Mouse (Mus musculus) 416B (cell line): ENCODE data around the gene Nav2.

Experiments used
- DNase-seq: peaks from one replicate; pipeline ENCODE4 v3.0.0; 2011; ENCODE audit warnings: low read depth

Nav2 gene

DNA sequence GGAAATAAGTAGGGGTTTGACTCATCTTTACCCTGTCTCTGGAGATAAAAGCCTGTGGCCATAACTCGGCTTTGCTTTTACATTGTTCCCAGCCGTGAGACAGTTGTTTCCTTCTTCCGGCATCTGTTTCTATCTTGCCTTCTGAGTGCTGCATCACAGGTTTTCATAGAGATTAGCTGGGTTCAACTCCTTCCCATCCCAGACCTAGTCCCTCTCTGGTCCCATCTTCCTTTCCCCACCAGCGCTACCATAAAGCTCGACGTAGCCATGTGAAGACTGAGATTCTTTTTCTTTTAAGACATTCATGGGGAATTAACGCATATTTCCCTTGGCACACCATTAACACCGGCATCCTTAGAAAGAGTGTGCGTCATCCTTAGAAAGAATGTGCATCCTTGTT, 613.5 kb downstream of the Nav2 start:
- no peak for DNase-seq

DNA sequence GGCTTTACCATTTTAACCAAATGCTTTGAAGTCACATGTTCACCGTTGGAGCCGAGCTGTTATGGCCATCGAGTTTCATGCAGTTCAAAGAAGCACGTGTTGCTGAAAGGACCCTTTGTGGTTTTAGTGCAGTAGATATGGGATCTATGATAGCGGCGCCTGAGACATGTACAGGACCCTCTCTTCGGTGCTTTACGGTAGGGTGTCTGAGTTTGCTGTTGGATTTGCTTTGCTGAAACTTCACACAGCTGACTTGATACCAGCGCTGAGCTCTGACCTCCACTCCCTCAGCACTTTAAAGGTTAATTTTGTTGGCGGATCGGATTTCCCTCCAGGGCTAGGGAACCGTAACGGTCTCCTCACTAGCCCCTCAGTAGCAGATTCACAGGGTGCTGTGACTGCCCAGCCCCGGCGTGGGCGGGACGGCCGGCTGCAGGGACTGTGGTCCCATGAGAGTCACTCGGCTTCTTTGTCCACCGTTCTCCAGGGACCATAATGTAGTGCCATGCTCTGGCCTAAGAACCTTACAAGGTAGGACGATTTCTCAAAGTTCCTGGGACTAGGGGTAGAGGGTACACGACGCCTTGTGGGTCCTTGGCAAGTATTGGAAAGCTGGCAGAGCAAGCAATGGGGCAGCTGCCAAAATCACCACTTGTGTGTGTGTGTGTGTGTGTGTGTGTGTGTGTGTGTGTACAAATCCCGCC, 614.0 kb downstream of the Nav2 start:
- no peak for DNase-seq

DNA sequence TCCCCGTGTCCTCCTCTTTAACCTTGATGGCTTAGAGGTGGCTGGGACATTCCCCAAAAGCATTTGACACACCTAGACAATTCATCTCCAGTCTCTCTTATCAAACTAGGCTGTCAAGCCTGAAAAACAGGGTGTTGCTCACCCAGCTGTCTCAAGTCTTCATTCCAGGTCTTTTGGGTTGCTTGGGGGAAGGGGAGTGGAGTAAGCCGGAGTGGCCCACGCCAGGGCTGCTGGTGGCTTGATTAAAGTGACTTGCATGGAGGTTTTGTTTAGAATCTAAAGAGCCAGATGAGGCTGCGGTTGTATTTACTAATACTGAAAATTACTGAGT, 614.6 kb downstream of the Nav2 start:
- no peak for DNase-seq

DNA sequence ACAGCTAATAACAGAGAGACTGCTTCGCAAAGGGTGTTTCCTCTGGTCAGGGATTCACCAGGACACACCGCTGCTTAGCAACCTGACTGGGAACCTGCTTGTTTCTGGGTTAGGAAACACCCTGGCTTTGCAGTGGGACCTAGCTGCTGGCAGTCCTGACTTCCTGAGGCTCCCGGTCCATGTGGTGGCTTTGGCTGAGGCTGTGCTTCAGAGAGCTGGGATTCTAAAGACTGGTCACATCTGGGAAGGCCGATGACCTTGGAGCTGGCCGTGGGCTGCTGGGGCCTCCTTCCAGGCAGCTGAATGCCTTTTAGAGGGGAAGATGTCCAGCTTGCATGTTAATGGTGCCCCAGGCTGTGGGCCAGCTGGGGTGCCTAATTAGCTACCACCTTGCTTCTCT, 615.2 kb downstream of the Nav2 start:
- DNase-seq: no peak

DNA sequence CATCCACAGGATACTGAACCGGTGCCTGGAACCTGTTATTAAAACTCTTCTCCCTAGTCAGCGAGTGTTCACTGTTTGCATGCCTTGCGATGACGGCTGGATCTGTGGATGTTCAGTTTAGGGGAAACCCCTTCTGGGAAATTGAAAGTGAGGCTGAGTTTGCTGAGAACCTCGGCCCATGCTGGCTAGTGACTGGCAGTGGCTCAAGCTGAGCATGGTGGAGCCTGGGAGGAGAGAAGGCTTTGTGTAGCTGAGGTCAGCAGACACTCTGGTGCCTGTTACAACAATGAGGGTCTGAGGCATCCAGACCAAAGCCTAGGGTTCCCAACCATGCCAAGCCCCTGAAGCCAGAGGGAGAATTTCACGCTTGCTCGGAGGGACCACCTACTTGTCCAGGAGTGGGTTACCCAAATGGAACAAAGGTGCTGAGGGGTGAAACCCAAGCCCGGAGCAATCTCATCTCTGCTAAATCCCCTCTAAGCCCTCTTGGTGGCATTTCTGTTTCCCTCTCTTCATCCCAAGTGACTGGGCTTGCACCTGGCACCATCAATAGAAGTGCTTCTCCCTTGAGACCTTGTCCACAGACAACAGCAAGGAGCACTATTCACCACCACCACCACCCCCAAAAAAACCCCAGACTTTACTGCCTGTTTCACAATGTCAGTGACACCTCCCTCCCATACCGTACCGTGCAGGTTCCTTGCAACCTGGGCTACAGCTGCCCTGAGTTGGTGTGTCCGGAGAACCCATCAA, 617.0 kb downstream of the Nav2 start:
- no peak for DNase-seq

DNA sequence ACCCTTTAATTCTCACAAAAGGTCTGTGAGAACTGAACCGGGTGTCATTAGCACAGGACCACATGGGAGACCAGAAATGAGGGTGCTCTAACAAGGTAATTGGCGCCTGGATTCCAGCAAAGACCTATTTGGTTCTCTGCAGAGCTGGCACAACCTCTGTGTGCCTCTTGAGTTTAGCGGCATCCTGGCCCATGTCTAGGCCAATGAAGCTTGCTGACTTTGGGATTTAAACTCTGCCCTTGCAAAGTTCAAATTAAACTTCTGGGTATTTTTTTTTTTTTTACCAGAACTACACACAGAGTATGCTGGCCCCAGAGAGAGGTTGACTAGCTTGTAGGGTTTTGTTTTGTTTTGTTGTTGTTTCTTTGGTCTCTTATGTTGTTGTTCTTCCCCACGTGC, 617.6 kb downstream of the Nav2 start:
- DNase-seq: no peak

DNA sequence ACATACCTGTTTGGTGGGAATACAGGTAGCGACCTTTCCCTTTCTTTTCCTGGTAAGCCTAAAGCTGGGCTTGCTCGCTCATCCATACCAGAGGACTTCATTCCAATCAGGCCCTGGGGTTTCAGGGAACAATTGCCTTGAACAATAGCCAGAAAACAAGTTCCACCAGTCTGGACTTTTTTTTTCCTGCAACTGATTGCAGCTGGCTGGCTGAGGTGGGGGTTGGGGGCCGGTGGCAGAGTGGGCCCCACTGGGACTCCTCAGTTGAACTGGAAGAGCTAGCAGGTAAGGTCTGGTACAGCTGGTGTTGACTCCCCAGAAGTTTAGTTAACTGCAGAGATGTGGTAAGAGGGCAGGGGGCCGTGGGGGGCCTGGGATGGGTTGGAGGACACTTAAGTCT, 619.0 kb downstream of the Nav2 start:
- no peak for DNase-seq

DNA sequence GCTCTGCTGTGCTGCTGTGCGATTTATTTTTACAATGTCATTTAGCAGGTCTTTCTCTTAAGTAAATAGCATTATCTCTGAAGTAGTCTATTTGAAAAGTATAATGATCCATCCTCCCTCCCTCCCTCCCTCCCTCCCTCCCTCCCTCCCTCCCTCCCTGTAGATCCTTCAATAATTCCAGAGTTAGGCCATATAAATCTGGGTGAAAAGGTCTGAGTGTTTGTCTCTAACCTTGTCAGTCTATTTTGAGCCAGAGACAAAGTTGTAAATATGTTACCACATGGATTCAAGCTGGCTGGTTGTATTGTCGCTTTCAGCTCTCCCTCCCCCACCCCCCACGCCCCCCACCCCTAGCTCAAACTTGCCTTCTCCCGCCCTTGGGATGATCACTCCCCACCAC, 619.4 kb downstream of the Nav2 start:
- no peak for DNase-seq

DNA sequence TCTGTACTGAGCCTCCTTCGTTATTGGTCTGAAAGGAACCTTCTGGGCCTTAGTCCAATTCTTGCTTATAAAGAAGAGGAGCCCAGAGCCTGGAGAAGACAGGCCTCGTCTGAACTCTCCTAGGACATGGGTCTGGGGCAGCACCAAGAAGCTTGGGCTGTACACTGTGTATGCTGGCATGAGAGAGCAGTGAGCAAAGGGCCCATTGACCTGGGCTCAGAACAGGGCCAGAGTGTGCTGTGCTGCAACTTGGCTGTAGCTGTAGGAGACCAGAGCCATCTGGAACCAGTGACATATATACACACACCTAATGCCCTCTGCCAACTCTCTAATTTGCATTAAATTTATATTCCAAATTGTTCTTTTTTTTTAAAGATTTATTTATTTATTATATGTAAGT, 621.0 kb downstream of the Nav2 start:
- no peak for DNase-seq

DNA sequence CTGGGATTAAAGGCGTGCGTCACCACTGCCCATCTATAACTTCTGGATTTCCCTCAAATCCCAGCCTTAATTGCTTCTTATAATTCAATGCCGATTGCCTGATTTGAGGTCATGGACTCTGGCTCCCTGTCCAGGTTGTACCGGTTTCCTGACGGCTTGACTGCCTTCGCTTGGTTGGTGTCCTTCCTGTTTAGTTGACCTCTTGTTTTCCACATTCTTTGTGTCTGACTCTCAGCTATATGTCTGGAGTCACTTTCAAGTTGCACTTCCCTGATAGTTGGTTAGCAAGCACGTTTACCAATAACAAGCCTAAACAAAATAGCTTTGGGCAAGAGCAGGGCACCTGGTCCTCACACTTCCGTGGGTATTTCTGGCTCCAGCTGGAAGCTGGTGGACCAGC, 625.1 kb downstream of the Nav2 start:
- DNase-seq: no peak

DNA sequence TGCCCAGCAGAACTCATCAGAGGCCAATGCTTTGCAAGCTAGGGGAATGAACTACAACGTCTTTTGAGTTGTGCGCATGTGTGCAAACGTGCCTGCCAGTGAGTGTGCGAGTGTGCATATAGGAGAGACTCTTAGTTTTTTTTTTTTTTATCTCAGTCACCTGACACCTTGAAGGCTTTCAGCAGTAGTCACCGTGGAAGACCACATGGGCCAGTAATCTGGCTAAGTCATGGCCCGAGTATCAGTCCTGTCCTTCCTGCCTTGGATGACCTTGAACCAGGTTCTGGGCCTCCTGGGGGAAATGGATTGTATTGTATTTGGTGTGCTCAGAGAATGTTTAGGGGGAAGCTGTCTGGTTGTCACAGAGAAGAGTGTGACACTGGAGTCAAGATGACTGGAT, 625.7 kb downstream of the Nav2 start:
- no peak for DNase-seq

DNA sequence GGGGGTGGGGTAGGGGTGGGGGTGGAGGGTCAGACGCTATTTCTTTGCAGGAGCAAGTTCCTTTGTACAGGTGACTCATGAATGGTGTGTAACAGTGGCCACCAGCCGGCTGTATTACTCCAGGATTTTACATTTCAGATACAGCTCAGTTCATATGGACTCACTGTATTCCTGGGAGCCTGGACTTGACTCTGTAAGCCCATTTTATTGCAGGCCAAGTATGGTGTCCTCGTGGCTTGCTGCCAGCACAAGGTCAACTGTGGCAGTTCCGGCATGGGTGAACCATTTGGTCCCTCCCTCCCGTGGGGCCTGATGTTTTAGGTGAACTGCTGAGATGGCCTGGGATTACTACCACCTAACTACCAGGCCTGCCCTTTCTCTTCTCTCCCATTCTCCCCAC, 629.8 kb downstream of the Nav2 start:
- DNase-seq: no peak

DNA sequence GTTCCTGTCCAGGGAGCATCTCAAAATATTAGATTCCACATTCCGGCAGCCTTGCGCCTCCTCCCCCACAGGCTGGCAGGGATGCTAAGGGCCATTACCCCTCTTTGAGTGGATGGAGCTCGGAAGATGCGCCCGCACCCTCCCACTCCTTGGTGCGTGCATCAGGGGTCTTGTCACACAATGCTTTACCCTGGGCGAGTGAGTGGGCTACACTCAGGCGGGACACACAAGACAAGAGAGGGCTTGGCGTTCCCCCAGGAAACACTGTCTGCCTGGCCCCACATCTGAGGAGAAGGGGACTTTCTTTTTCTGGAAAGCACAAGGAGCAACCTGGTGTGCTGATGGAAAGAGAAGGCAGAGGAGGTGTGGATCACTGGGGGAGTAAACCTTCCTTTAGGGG, 631.7 kb downstream of the Nav2 start:
- DNase-seq: no peak

DNA sequence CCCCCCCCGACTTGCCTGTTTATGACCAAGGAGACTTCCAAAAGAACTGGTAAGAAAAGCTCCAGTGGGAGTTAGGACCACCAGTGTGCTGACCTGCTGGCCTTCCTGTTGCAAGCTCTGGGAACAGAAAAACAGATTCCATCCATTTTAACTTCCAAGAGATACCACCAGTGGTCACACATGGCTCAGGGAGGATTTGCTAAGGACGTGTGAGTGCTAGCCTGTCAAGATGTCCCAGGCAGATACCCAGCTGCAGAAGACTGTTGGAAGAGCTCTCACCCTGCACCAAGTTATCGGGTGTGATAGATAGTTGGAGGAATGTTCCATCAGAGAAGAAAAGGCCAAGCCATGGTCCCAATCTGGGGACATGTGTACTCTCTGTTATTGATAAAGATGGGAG, 633.6 kb downstream of the Nav2 start:
- no peak for DNase-seq

DNA sequence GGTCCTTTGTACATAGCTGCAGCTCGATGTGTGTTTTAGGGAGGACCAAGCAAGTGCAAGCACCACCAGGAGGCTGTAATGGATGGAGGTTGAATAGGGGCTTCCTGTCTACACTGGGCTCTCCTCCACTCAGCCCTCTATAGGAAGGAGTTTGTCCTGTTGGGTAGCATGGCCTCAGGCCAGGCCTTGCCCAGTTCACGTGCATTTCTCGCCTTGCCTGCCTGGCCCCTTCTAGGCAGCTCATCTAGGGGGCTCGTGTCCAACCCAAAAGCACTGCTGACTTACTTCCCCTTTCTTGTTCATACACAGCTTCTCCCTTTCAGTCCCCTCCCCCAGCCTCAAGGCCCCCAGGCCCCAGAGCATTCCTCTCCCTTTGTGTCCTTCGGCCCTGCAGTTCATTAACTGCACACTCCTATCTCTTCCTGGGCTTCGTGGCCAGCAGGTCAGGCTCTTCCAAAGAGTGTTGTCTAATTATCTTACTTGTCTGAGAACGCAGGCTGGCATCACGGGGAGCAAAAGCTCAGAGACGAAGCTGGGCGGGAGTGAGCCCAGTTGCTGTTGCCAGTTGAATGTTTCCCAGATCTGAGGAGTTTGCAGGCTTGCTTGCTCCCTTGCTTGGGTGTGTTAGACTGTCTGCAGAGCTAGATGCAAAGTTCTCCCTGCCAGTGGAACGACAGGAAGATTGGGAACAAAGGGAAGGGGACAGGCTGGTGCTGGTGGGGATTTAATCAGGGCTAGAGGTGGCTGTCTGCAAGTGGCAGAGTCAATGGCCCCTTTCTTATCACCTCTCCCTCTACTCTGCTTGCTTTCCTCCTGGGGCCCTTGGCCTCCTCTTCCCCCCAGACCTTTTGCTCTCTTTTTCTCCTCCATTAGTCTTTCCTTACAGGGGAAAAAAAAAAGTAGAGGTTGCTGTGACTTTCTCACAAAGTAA, 636.5 kb downstream of the Nav2 start:
- DNase-seq: no peak

DNA sequence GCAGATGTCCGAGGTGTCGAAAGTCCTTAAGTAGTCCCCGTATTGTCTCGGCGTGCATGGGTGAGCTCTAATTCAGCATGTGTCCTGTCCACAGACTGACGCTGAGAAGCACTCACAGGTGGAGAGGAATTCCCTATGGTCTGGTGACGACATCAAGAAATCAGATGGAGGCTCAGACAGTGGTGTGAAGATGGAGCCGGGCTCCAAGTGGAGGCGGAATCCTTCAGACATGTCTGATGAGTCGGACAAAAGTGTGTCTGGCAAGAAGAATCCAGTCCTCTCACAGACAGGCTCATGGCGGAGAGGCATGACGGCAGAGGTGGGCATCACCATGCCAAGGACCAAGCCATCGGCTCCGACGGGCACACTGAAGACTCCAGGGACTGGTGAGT, 637.2 kb downstream of the Nav2 start:
- no peak for DNase-seq

DNA sequence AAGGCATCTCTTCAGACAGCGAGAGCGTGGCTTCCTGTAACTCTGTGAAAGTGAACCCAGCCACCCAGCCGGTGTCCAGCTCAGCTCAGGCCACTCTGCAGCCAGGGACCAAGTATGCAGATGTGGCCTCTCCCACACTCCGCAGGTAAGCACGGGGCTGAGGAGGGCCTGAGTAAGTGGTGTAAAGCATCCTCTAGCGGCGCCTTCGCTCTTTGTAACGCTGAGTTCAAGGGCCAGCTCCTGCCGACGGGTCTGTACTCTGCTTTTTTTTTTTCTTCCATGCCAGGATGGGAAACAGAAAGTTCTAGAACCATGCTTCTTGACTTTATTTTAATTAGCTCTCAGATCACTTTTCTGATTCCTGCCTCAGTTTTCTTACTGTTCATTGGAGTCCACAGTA, 639.9 kb downstream of the Nav2 start:
- DNase-seq: no peak

DNA sequence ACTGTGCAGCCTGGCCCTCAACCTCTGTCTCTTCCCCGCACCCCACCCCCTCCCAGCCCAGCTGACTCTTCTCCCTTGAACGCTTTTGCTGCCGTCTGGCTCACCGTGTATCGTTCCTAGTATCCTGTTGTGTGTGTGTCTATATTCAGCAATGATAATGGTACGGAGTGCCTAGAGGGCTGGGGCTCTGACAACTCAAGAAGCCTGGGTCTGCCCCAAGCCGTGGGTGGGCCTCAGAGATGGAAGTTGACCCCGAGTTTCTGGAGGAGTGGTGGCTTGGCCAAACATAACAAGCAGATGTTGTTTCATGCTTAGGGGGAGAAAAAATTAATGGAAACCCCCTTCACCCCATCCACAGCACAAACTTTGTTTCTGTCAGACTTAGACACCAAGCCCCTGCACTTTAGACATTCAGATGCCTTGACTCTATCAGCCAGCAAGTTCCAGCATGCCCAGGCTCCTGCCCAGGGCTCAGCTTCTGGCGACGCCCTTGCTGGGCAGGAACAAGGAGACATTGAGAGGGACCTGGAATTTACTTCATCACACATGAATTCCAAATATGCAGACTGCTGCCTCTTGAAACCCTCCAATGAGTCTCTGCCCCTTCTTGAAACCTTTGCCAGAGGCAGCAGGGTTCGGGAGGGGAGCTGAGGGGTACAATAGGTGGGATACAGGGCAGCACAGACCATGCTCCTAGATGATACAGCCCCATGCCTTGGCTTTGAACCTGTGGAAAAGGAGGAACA, 644.9 kb downstream of the Nav2 start:
- no peak for DNase-seq

DNA sequence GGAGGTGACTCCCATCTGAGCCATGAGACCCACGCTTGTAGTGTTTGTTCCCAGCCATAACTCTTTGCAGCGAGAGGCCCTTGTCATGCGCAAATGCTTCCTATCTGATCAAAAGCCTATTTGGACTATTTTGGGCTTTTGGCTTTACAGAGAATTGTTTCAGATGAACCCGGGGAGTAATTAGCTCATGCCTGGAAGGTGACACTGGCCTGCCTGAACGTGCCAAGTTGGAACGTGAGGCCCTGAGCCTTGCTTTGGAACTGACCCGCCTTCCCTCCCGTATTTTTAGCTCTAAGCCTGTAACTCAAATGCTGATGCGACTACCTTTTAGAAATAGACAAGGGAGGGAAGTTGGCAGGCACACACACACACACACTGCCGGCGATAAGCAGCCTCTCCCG, 649.7 kb downstream of the Nav2 start:
- no peak for DNase-seq

DNA sequence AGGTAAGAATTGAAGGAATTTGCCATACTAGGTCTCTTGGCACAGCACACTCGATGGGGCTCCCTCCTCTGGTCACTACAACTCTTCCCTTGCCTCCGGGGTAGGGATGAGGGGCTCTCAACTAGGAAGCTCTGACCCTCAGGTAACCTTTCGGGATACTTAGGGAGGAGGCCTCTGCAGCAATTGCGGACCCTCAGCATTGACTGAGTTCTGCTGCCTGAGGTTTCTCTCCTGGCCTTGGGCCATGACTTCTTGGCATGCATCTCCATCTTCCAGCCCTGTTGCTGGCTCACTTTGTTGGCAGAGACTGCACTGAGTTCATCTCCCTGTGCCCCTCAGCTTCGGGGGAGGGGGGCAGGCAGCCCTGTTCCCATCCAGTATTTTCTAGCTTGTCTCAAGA, 650.4 kb downstream of the Nav2 start:
- DNase-seq: no peak

DNA sequence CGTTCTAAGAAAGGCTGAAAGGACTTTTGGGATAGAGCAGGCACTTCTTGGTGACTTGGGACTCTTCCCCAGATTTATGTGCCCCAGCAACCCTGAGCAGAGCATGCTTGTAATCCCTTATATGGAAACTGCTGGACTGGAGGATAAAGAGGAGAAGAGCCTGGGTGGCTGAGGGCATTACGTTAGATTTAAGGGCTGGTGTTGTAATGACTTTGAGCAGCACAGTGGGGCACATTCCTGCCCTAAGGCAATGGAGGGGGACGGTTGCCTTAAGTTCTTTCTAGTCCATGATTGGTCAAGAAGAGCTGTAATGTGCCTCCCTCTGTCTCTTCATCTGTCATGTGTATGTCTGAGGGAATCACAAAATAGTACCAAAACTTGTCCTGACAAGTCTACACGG, 651.5 kb downstream of the Nav2 start:
- no peak for DNase-seq

DNA sequence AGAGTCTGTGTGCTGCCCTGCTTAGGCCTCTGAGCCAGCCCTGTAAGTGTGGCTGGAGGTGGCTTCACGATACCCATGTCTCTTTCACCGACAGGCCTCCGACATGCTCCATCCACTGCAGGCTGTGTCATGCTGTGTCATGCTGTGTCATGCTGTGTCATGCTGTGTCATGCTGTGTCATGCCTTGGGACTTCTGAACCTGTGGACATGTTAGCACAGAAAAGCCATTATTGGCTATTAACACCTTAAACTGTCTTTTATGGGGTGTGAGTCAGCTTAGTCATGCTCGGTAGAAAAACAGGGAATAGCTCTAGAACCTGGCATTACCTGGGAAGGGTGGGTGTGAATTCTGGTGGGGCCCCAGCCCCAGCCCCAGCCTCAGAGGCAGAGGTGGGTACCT, 653.9 kb downstream of the Nav2 start:
- DNase-seq: no peak
